Mouse (Mus musculus) megakaryocyte progenitor cell, adult 5-6 weeks (primary cell): ENCODE measurements at regions not wholly inside any gene's neighbourhood (a gene's known extent, or its start where the extent isn't known, plus 50 kb on each side); places are given as distances from the start of the nearest gene placed in this dataset.
"Not testable (repeated sequence)": the region's sequence is repeated elsewhere in the genome, so short reads cannot be mapped to it uniquely, and the experiment has no call there.

ENCODE experiments used
- ATAC-seq: replicated peaks from 2 replicates; pipeline ENCODE4 v1.8.0; 2016; ENCODE audit warnings: mild to moderate bottlenecking, moderate TSS enrichment, inconsistent platforms; ENCODE audit not compliant: poor library complexity

GRCm38 (mm10) chr1:30564757-30565156 is 309.0 kb downstream of the Phf3 start:
- ATAC-seq = no peak

- ATAC-seq = not testable (repeated sequence)
Observed at GRCm38 (mm10) chr1:30548761-30549160, 325.0 kb downstream of the Phf3 start.

- no peak for ATAC-seq
Observed at GRCm38 (mm10) chr1:30540088-30540698, 333.5 kb downstream of the Phf3 start.

- ATAC-seq = no peak
Observed at GRCm38 (mm10) chr1:30536989-30537975, 336.4 kb downstream of the Phf3 start.

GRCm38 (mm10) chr1:30517348-30517747 is 356.4 kb downstream of the Phf3 start:
- ATAC-seq = no peak

- ATAC-seq = no peak
Observed at GRCm38 (mm10) chr1:30515846-30516245, 357.9 kb downstream of the Phf3 start.

- ATAC-seq = no peak
Observed at GRCm38 (mm10) chr1:30503224-30503623, 370.5 kb downstream of the Phf3 start.

- ATAC-seq = no peak
Observed at GRCm38 (mm10) chr1:30460295-30460958, 413.3 kb downstream of the Phf3 start.

GRCm38 (mm10) chr1:30437964-30438363 is 435.8 kb downstream of the Phf3 start:
- ATAC-seq = no peak

GRCm38 (mm10) chr1:30416582-30416981 is 457.1 kb downstream of the Phf3 start:
- ATAC-seq = no peak

GRCm38 (mm10) chr1:30414881-30415439 is 458.8 kb downstream of the Phf3 start:
- no peak for ATAC-seq
